Comparison of ENCODE assay signal across 8 mouse cellular contexts in the genomic region with DNA sequence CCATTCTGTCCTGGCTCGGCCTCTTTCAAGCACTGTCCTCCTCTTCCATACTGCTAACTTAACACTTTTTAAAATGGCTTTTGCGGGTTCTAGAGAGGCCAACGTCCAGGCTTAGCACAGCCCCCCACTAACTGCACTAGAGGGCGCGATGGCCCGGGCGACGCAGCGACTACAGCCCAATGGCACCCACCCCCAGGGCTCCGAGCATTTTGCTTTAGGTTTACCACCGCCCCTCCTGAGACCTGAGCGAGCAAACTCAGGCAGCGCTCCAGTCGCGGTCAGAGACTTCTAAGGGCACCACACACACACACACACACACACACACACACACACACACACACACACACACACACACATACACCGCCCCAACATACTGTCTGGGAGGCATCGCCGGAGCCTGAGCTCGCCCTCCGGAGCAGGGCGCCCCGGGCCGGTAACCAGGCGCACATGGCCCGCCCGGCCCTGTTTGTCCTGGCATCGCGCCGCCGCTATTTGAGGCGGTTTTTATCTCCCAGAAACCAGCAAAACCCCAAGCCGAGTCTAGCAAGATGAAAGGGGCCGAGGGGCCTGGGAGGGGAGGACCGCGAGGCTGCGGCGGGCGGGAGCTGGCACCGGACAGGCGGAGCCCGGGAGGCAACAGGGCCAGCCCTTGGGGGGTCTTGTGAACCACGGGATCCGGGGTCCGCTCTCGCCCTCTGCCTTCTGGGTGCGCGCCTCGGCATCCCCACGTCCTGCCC. TPM values are rescaled to one million over a fixed set of nuclear protein-coding genes. Genes with fewer than 3 reads are reported as not detected.
DNase-seq lines count a peak whose midpoint lies in the region; ATAC-seq and TF ChIP-seq lines count a peak whose summit lies in the region.

No protein-coding gene starts in this region.

- ATAC-seq in embryonic facial prominence, embryonic 12.5 days (ENCODE audit: insufficient number of reproducible peaks, insufficient read depth, low FRiP score, low TSS enrichment), result peak; percentile 28
- peak; percentile 71 for ATAC-seq in heart, embryonic 12.5 days (ENCODE audit: insufficient number of reproducible peaks, low FRiP score)
- ATAC-seq in kidney, embryonic 14.5 days (ENCODE audit: low FRiP score, low TSS enrichment), result peak; percentile 56
- peak; percentile 70 for ATAC-seq in lung, embryonic 14.5 days (ENCODE audit: insufficient read depth)

- H3K27ac ChIP-seq in embryonic facial prominence, embryonic 12.5 days, result peak overlapping the region; percentile 92
- peak overlapping the region; percentile 70 for H3K27ac ChIP-seq in heart, embryonic 12.5 days (ENCODE audit: poor library complexity, severe bottlenecking)
- peak overlapping the region; percentile 94 for H3K27ac ChIP-seq in kidney, embryonic 14.5 days (ENCODE audit: low read depth, low read length)
- H3K27ac ChIP-seq in lung, embryonic 14.5 days (ENCODE audit: low read depth), result peak overlapping the region; percentile 91

- H3K36me3 ChIP-seq in embryonic facial prominence, embryonic 12.5 days, result no peaks in the 10 kb centered on the region
- H3K36me3 ChIP-seq in heart, embryonic 12.5 days, result no peaks in the 10 kb centered on the region
- H3K36me3 ChIP-seq in kidney, embryonic 14.5 days (ENCODE audit: control insufficient read depth, insufficient read depth, low read length), result no peaks in the 10 kb centered on the region
- H3K36me3 ChIP-seq in lung, embryonic 14.5 days (ENCODE audit: insufficient read depth), result no peaks in the 10 kb centered on the region

- peak overlapping the region; percentile 39 for H3K4me3 ChIP-seq in embryonic facial prominence, embryonic 12.5 days
- peak overlapping the region; percentile 53 for H3K4me3 ChIP-seq in heart, embryonic 12.5 days
- H3K4me3 ChIP-seq in kidney, embryonic 14.5 days (ENCODE audit: low read length), result peak overlapping the region; percentile 42
- H3K4me3 ChIP-seq in lung, embryonic 14.5 days (ENCODE audit: low read depth, low read length), result peak overlapping the region; percentile 51

- H3K9me3 ChIP-seq in embryonic facial prominence, embryonic 12.5 days, result no peaks in the 10 kb centered on the region
- H3K9me3 ChIP-seq in heart, embryonic 12.5 days (replicated peaks), result no peaks in the 10 kb centered on the region
- no peaks in the 10 kb centered on the region for H3K9me3 ChIP-seq in kidney, embryonic 14.5 days (ENCODE audit: control insufficient read depth, low read length)
- no peaks in the 10 kb centered on the region for H3K9me3 ChIP-seq in lung, embryonic 14.5 days (ENCODE audit: low read depth, low read length)

- peak; percentile 38 for DNase-seq in urinary bladder, postnatal 25 days (ENCODE audit: low spot score)
- DNase-seq in urinary bladder, adult 18-20 months (ENCODE audit: low spot score in 2 of 2), result no peak
- peak; percentile 87 for DNase-seq in lung, embryonic 14.5 days
- DNase-seq in ovary, adult 18-20 months (ENCODE audit: low spot score), result peak; percentile 44
- no peak for DNase-seq in cerebellum, adult 11-12 months

- under 1% methylated on average over 44 of the region's 49 CpGs for WGBS in embryonic facial prominence, embryonic 12.5 days
- WGBS in heart, embryonic 12.5 days, result under 1% methylated on average over 48 of the region's 49 CpGs
- WGBS in kidney, embryonic 14.5 days, result under 1% methylated on average over 49 of the region's 49 CpGs
- under 1% methylated on average over 49 of the region's 49 CpGs for WGBS in lung, embryonic 14.5 days

- peak; percentile 66 for TF ChIP-seq CTCF in lung, embryonic 14.5 days (IDR thresholded peaks at IDR 0.05; ENCODE audit: low read depth)

- H3K4me1 ChIP-seq in embryonic facial prominence, embryonic 12.5 days, result peaks cover 31% of the 10 kb centered on the region
- peaks cover 37% of the 10 kb centered on the region for H3K4me1 ChIP-seq in heart, embryonic 12.5 days (replicated peaks)
- peaks cover 24% of the 10 kb centered on the region for H3K4me1 ChIP-seq in kidney, embryonic 14.5 days (ENCODE audit: control insufficient read depth, insufficient read depth, low read length)
- H3K4me1 ChIP-seq in lung, embryonic 14.5 days (ENCODE audit: insufficient read depth), result peaks cover 8% of the 10 kb centered on the region

- H3K4me2 ChIP-seq in embryonic facial prominence, embryonic 12.5 days (replicated peaks), result peak overlapping the region; percentile 71
- H3K4me2 ChIP-seq in heart, embryonic 12.5 days, result peak overlapping the region; percentile 90
- H3K4me2 ChIP-seq in kidney, embryonic 14.5 days (replicated peaks; ENCODE audit: low read depth, low read length), result peak overlapping the region; percentile 93
- H3K4me2 ChIP-seq in lung, embryonic 14.5 days, result peak overlapping the region; percentile 95

- H3K27me3 ChIP-seq in embryonic facial prominence, embryonic 12.5 days, result peaks cover 17% of the 10 kb centered on the region
- peaks cover 44% of the 10 kb centered on the region for H3K27me3 ChIP-seq in heart, embryonic 12.5 days (replicated peaks)
- peaks cover 13% of the 10 kb centered on the region for H3K27me3 ChIP-seq in kidney, embryonic 14.5 days (ENCODE audit: control insufficient read depth, insufficient read depth, low read length)
- H3K27me3 ChIP-seq in lung, embryonic 14.5 days (ENCODE audit: insufficient read depth, low read length), result peaks cover 23% of the 10 kb centered on the region

- H3K9ac ChIP-seq in embryonic facial prominence, embryonic 12.5 days, result peak overlapping the region; percentile 74
- peak overlapping the region; percentile 71 for H3K9ac ChIP-seq in heart, embryonic 12.5 days
- H3K9ac ChIP-seq in kidney, embryonic 14.5 days (ENCODE audit: low read depth, low read length), result peak overlapping the region; percentile 83
- peak overlapping the region; percentile 86 for H3K9ac ChIP-seq in lung, embryonic 14.5 days

RNA-seq across cellular contexts. Expression of gene Aaas, which starts 4.7 kb away (rescaled TPM):
- polyA plus RNA-seq in embryonic facial prominence, embryonic 12.5 days (2016; fragmentation: Nextera tagmentation; extraction: Ambion mirVana), result 78.4 and 89.3 TPM in 2 replicates
- polyA plus RNA-seq in heart, embryonic 12.5 days (2016; fragmentation: Nextera tagmentation; extraction: Ambion mirVana), result 53.8 and 55.8 TPM in 2 replicates
- 73.3 and 84.7 TPM in 2 replicates for polyA plus RNA-seq in kidney, embryonic 14.5 days (2014; fragmentation: Nextera tagmentation; extraction: Ambion mirVana)
- polyA plus RNA-seq in lung, embryonic 14.5 days (2014; fragmentation: Nextera tagmentation; extraction: Ambion mirVana), result 99.1 and 103 TPM in 2 replicates

RNA-seq across cellular contexts. Expression of gene Sp7, which starts 11.7 kb away (rescaled TPM):
- polyA plus RNA-seq in embryonic facial prominence, embryonic 12.5 days (2016; fragmentation: Nextera tagmentation; extraction: Ambion mirVana), result 8.5 and 9.4 TPM in 2 replicates
- polyA plus RNA-seq in heart, embryonic 12.5 days (2016; fragmentation: Nextera tagmentation; extraction: Ambion mirVana), result 0.34 and 0.58 TPM in 2 replicates
- 1.0 and 2.0 TPM in 2 replicates for polyA plus RNA-seq in kidney, embryonic 14.5 days (2014; fragmentation: Nextera tagmentation; extraction: Ambion mirVana)
- polyA plus RNA-seq in lung, embryonic 14.5 days (2014; fragmentation: Nextera tagmentation; extraction: Ambion mirVana), result 0.55 and 0.64 TPM in 2 replicates

RNA-seq across cellular contexts. Expression of gene Myg1, which starts 23.8 kb away (rescaled TPM):
- 113 and 114 TPM in 2 replicates for polyA plus RNA-seq in embryonic facial prominence, embryonic 12.5 days (2016; fragmentation: Nextera tagmentation; extraction: Ambion mirVana)
- 58.8 and 60.7 TPM in 2 replicates for polyA plus RNA-seq in heart, embryonic 12.5 days (2016; fragmentation: Nextera tagmentation; extraction: Ambion mirVana)
- polyA plus RNA-seq in kidney, embryonic 14.5 days (2014; fragmentation: Nextera tagmentation; extraction: Ambion mirVana), result 117 and 129 TPM in 2 replicates
- 111 and 113 TPM in 2 replicates for polyA plus RNA-seq in lung, embryonic 14.5 days (2014; fragmentation: Nextera tagmentation; extraction: Ambion mirVana)

RNA-seq across cellular contexts. Expression of gene Pfdn5, which starts 29.4 kb away (rescaled TPM):
- 433 and 448 TPM in 2 replicates for polyA plus RNA-seq in embryonic facial prominence, embryonic 12.5 days (2016; fragmentation: Nextera tagmentation; extraction: Ambion mirVana)
- 267 and 273 TPM in 2 replicates for polyA plus RNA-seq in heart, embryonic 12.5 days (2016; fragmentation: Nextera tagmentation; extraction: Ambion mirVana)
- 481 and 576 TPM in 2 replicates for polyA plus RNA-seq in kidney, embryonic 14.5 days (2014; fragmentation: Nextera tagmentation; extraction: Ambion mirVana)
- polyA plus RNA-seq in lung, embryonic 14.5 days (2014; fragmentation: Nextera tagmentation; extraction: Ambion mirVana), result 477 and 511 TPM in 2 replicates

RNA-seq across cellular contexts. Expression of gene Sp1, which starts 50.6 kb away (rescaled TPM):
- polyA plus RNA-seq in embryonic facial prominence, embryonic 12.5 days (2016; fragmentation: Nextera tagmentation; extraction: Ambion mirVana), result 12.0 TPM in 2 replicates
- polyA plus RNA-seq in heart, embryonic 12.5 days (2016; fragmentation: Nextera tagmentation; extraction: Ambion mirVana), result 6.9 and 7.3 TPM in 2 replicates
- 16.5 and 16.8 TPM in 2 replicates for polyA plus RNA-seq in kidney, embryonic 14.5 days (2014; fragmentation: Nextera tagmentation; extraction: Ambion mirVana)
- 15.3 and 16.1 TPM in 2 replicates for polyA plus RNA-seq in lung, embryonic 14.5 days (2014; fragmentation: Nextera tagmentation; extraction: Ambion mirVana)

Comparison
In these comparisons a context has a peak if more than half of its experiments do, and no peak if none do; other contexts are left out.
1. DNase-seq: peak in urinary bladder, postnatal 25 days (single experiment), lung, embryonic 14.5 days (single experiment) and ovary, adult 18-20 months (single experiment); none in urinary bladder, adult 18-20 months (0 of 2) and cerebellum, adult 11-12 months (single experiment).
2. Peak in every context shown above with its lines, with median percentiles within 50 percentile points of each other: ATAC-seq, H3K27ac ChIP-seq, H3K4me2 ChIP-seq, H3K4me3 ChIP-seq and H3K9ac ChIP-seq.